Mouse (Mus musculus): ENCODE data around the gene Ncoa4.

GRCm38 (mm10) chr14:32168653-32169231 is 9.1 kb downstream of the Ncoa4 start:
- TF ChIP-seq USF2 (IDR thresholded peaks at IDR 0.05; ENCODE audit: borderline replicate concordance in 1 of 2, insufficient read depth in 1 of 2, low read depth in 1 of 2, low read length in 2 of 2) (no peak), USF1 (IDR thresholded peaks at IDR 0.05; ENCODE audit: low read depth, low read length) (peak; percentile 43; the same call in 1 of the 2 replicates), NELFE (IDR thresholded peaks at IDR 0.05; ENCODE audit: low read depth, low read length) (no peak), CTCF (IDR thresholded peaks at IDR 0.05 in 2 of 3, conservative IDR thresholded peaks at IDR 0.05 in 1 of 3; ENCODE audit: control insufficient read depth in 1 of 3, insufficient read depth in 1 of 3, low read depth in 2 of 3, low read length in 3 of 3, poor library complexity in 1 of 3, severe bottlenecking in 1 of 3) (no peak), MAFK (IDR thresholded peaks at IDR 0.05; ENCODE audit: borderline replicate concordance, low read depth, low read length) (peak; percentile 86), ZKSCAN1 (IDR thresholded peaks at IDR 0.05; ENCODE audit: low read depth, low read length) (no peak), TAL1 (IDR thresholded peaks at IDR 0.05; ENCODE audit: low read length) (peak; percentile 99), POLR2A (IDR thresholded peaks at IDR 0.05; ENCODE audit: control insufficient read depth in 1 of 2, insufficient read depth in 1 of 2, low read depth in 1 of 2, low read length in 2 of 2, poor library complexity in 1 of 2) (no peak), SMC3 (IDR thresholded peaks at IDR 0.05; ENCODE audit: low read depth, low read length) (no peak), MAX (IDR thresholded peaks at IDR 0.05; ENCODE audit: low read length) (peak; percentile 53)

Measured in MEL (cell line).